Mouse (Mus musculus): ENCODE data around the gene Jam3. TPM values are rescaled to one million over a fixed set of nuclear protein-coding genes. Genes with fewer than 3 reads are reported as not detected.
"Not testable (repeated sequence)": the region's sequence is repeated elsewhere in the genome, so short reads cannot be mapped to it uniquely, and the experiment has no call there.

Jam3 gene
- polyA plus RNA-seq, 1 experiment from 2014 or later = 3.4 TPM

GRCm38 (mm10) chr9:27172839-27173238 is 17.6 kb upstream of the Jam3 start:
- no peak for DNase-seq (ENCODE audit: low spot score)

GRCm38 (mm10) chr9:27170726-27171125 is 15.5 kb upstream of the Jam3 start:
- no peak for DNase-seq (ENCODE audit: low spot score)

GRCm38 (mm10) chr9:27166981-27167380 is 11.8 kb upstream of the Jam3 start:
- DNase-seq (ENCODE audit: low spot score) = no peak

- no peak for DNase-seq (ENCODE audit: low spot score)
These were observed 10.4 kb upstream of the Jam3 start for GRCm38 (mm10) chr9:27165596-27165995.

GRCm38 (mm10) chr9:27164957-27165356 is 9.7 kb upstream of the Jam3 start:
- no peak for DNase-seq (ENCODE audit: low spot score)

GRCm38 (mm10) chr9:27163661-27164060 is 8.4 kb upstream of the Jam3 start:
- DNase-seq (ENCODE audit: low spot score) = not testable (repeated sequence)

- DNase-seq (ENCODE audit: low spot score) = no peak
These were observed 1.4 kb downstream of the Jam3 start for GRCm38 (mm10) chr9:27153861-27154260.

- DNase-seq (ENCODE audit: low spot score) = no peak
These were observed 5.4 kb downstream of the Jam3 start for GRCm38 (mm10) chr9:27149836-27150235.

GRCm38 (mm10) chr9:27148631-27149471 is 6.4 kb downstream of the Jam3 start:
- no peak for DNase-seq (ENCODE audit: low spot score)

- DNase-seq (ENCODE audit: low spot score) = no peak
These were observed 7.3 kb downstream of the Jam3 start for GRCm38 (mm10) chr9:27147946-27148345.

GRCm38 (mm10) chr9:27146826-27147225 is 8.4 kb downstream of the Jam3 start:
- DNase-seq (ENCODE audit: low spot score) = no peak

GRCm38 (mm10) chr9:27144996-27145395 is 10.2 kb downstream of the Jam3 start:
- DNase-seq (ENCODE audit: low spot score) = no peak

- DNase-seq (ENCODE audit: low spot score) = no peak
These were observed 10.9 kb downstream of the Jam3 start for GRCm38 (mm10) chr9:27144271-27144840.

- DNase-seq (ENCODE audit: low spot score) = no peak
These were observed 14.7 kb downstream of the Jam3 start for GRCm38 (mm10) chr9:27140432-27141065.

- DNase-seq (ENCODE audit: low spot score) = no peak
These were observed 18.6 kb downstream of the Jam3 start for GRCm38 (mm10) chr9:27136651-27137050.

GRCm38 (mm10) chr9:27135372-27135771 is 19.8 kb downstream of the Jam3 start:
- no peak for DNase-seq (ENCODE audit: low spot score)

- DNase-seq (ENCODE audit: low spot score) = no peak
These were observed 20.8 kb downstream of the Jam3 start for GRCm38 (mm10) chr9:27134410-27134809.

- no peak for DNase-seq (ENCODE audit: low spot score)
These were observed 26.6 kb downstream of the Jam3 start for GRCm38 (mm10) chr9:27128629-27129028.

GRCm38 (mm10) chr9:27126543-27126942 is 28.7 kb downstream of the Jam3 start:
- no peak for DNase-seq (ENCODE audit: low spot score)

- DNase-seq (ENCODE audit: low spot score) = no peak
These were observed 29.8 kb downstream of the Jam3 start for GRCm38 (mm10) chr9:27125450-27125849.

GRCm38 (mm10) chr9:27123947-27124346 is 31.3 kb downstream of the Jam3 start:
- no peak for DNase-seq (ENCODE audit: low spot score)

GRCm38 (mm10) chr9:27122963-27123362 is 32.3 kb downstream of the Jam3 start:
- no peak for DNase-seq (ENCODE audit: low spot score)
